Mouse (Mus musculus): ENCODE data around the gene Inpp5d. TPM values are rescaled to one million over a fixed set of nuclear protein-coding genes. Genes with fewer than 3 reads are reported as not detected.
"Not testable (repeated sequence)": the region's sequence is repeated elsewhere in the genome, so short reads cannot be mapped to it uniquely, and the experiment has no call there.

The Inpp5d gene
- polyA plus RNA-seq, 1 experiment from 2014 or later = 3.2 TPM

- Histone ChIP-seq H3K36me3 (ENCODE audit: poor library complexity, severe bottlenecking) (no peaks in the 10 kb centered on the region), H3K27ac (no peak overlapping the region), H3K4me2 (no peak overlapping the region), H3K9ac (no peak overlapping the region), H3K27me3 (no peaks in the 10 kb centered on the region), H3K4me1 (no peaks in the 10 kb centered on the region), H3K9me3 (replicated peaks) (peaks cover 5% of the 10 kb centered on the region; the same call in 1 of the 2 replicates), H3K4me3 (no peak overlapping the region)
- WGBS = 78% methylated on average over 2 of the region's 2 CpGs
- ATAC-seq = no peak
Observed at GRCm38 (mm10) chr1:87663992-87664391, 43.9 kb downstream of the Inpp5d start.

GRCm38 (mm10) chr1:87667006-87667405 is 46.9 kb downstream of the Inpp5d start:
- peaks cover 5% of the 10 kb centered on the region; the same call in 1 of the 2 replicates for H3K9me3 ChIP-seq (replicated peaks)
- ATAC-seq = no peak

GRCm38 (mm10) chr1:87668300-87668699 is 48.2 kb downstream of the Inpp5d start:
- H3K4me2 ChIP-seq = no peak overlapping the region
- WGBS = 91% methylated on average over 7 of the region's 7 CpGs
- H3K27ac ChIP-seq = no peak overlapping the region
- no peaks in the 10 kb centered on the region for H3K36me3 ChIP-seq (ENCODE audit: poor library complexity, severe bottlenecking)
- H3K9ac ChIP-seq = no peak overlapping the region
- no peak overlapping the region for H3K4me3 ChIP-seq
- no peak for ATAC-seq
- no peaks in the 10 kb centered on the region for H3K27me3 ChIP-seq
- no peaks in the 10 kb centered on the region for H3K4me1 ChIP-seq
- H3K9me3 ChIP-seq (replicated peaks) = no peaks in the 10 kb centered on the region

More at GRCm38 (mm10) chr1:87667006-87667405, 46.9 kb downstream of the Inpp5d start:
- Histone ChIP-seq H3K4me3 (no peak overlapping the region), H3K4me2 (no peak overlapping the region), H3K27ac (no peak overlapping the region), H3K36me3 (ENCODE audit: poor library complexity, severe bottlenecking) (no peaks in the 10 kb centered on the region), H3K4me1 (no peaks in the 10 kb centered on the region), H3K9ac (no peak overlapping the region), H3K27me3 (no peaks in the 10 kb centered on the region)
- WGBS = 63% methylated on average over 1 of the region's 1 CpGs

- Histone ChIP-seq H3K36me3 (ENCODE audit: poor library complexity, severe bottlenecking) (no peaks in the 10 kb centered on the region), H3K9ac (no peak overlapping the region), H3K27me3 (no peaks in the 10 kb centered on the region), H3K27ac (no peak overlapping the region), H3K4me2 (no peak overlapping the region), H3K4me3 (no peak overlapping the region), H3K4me1 (no peaks in the 10 kb centered on the region), H3K9me3 (replicated peaks) (no peaks in the 10 kb centered on the region)
- ATAC-seq = no peak
- 68% methylated on average over 4 of the region's 4 CpGs for WGBS
Observed at GRCm38 (mm10) chr1:87671483-87671882, 51.4 kb downstream of the Inpp5d start.

GRCm38 (mm10) chr1:87673822-87674604 is 53.9 kb downstream of the Inpp5d start:
- H3K27ac ChIP-seq = no peak overlapping the region
- 80% methylated on average over 9 of the region's 9 CpGs for WGBS
- H3K9ac ChIP-seq = no peak overlapping the region
- ATAC-seq = no peak
- H3K27me3 ChIP-seq = no peaks in the 10 kb centered on the region
- H3K9me3 ChIP-seq (replicated peaks) = no peaks in the 10 kb centered on the region
- no peaks in the 10 kb centered on the region for H3K4me1 ChIP-seq
- H3K36me3 ChIP-seq (ENCODE audit: poor library complexity, severe bottlenecking) = no peaks in the 10 kb centered on the region
- no peak overlapping the region for H3K4me2 ChIP-seq
- no peak overlapping the region for H3K4me3 ChIP-seq

GRCm38 (mm10) chr1:87676006-87676405 is 55.9 kb downstream of the Inpp5d start:
- no peak for ATAC-seq
- WGBS = 83% methylated on average over 6 of the region's 6 CpGs
- H3K36me3 ChIP-seq (ENCODE audit: poor library complexity, severe bottlenecking) = no peaks in the 10 kb centered on the region
- no peak overlapping the region for H3K4me3 ChIP-seq
- no peak overlapping the region for H3K27ac ChIP-seq
- no peak overlapping the region for H3K4me2 ChIP-seq
- no peak overlapping the region for H3K9ac ChIP-seq
- H3K4me1 ChIP-seq = no peaks in the 10 kb centered on the region
- no peaks in the 10 kb centered on the region for H3K9me3 ChIP-seq (replicated peaks)
- H3K27me3 ChIP-seq = no peaks in the 10 kb centered on the region

- H3K4me1 ChIP-seq = no peaks in the 10 kb centered on the region
- H3K4me3 ChIP-seq = no peak overlapping the region
- H3K36me3 ChIP-seq (ENCODE audit: poor library complexity, severe bottlenecking) = no peaks in the 10 kb centered on the region
- no peak for ATAC-seq
- no peaks in the 10 kb centered on the region for H3K27me3 ChIP-seq
- 84% methylated on average over 5 of the region's 5 CpGs for whole genome bisulfite sequencing
- H3K9me3 ChIP-seq (replicated peaks) = peaks cover 5% of the 10 kb centered on the region; the same call in 1 of the 2 replicates
- H3K27ac ChIP-seq = no peak overlapping the region
- no peak overlapping the region for H3K4me2 ChIP-seq
- no peak overlapping the region for H3K9ac ChIP-seq
Observed at GRCm38 (mm10) chr1:87679089-87679488, 59.0 kb downstream of the Inpp5d start.

GRCm38 (mm10) chr1:87680950-87681349 is 60.8 kb downstream of the Inpp5d start:
- no peak for ATAC-seq
- Histone ChIP-seq H3K36me3 (ENCODE audit: poor library complexity, severe bottlenecking) (no peaks in the 10 kb centered on the region), H3K27me3 (no peaks in the 10 kb centered on the region), H3K27ac (no peak overlapping the region), H3K4me2 (no peak overlapping the region), H3K9me3 (replicated peaks) (peaks cover 7% of the 10 kb centered on the region; the same call in 1 of the 2 replicates), H3K4me3 (no peak overlapping the region), H3K9ac (no peak overlapping the region), H3K4me1 (no peaks in the 10 kb centered on the region)
- WGBS = 93% methylated on average over 4 of the region's 4 CpGs

- H3K9ac ChIP-seq; H3K4me1 ChIP-seq; H3K4me3 ChIP-seq; H3K27me3 ChIP-seq; H3K9me3 ChIP-seq (replicated peaks); H3K36me3 ChIP-seq (ENCODE audit: poor library complexity, severe bottlenecking); ATAC-seq; H3K4me2 ChIP-seq; H3K27ac ChIP-seq: not testable (repeated sequence)
- 81% methylated on average over 7 of the region's 7 CpGs for whole genome bisulfite sequencing
Observed at GRCm38 (mm10) chr1:87682473-87682872, 62.4 kb downstream of the Inpp5d start.

- H3K9me3 ChIP-seq (replicated peaks) = peaks cover 7% of the 10 kb centered on the region; the same call in 1 of the 2 replicates
- no peak overlapping the region for H3K27ac ChIP-seq
- no peaks in the 10 kb centered on the region for H3K27me3 ChIP-seq
- no peak overlapping the region for H3K4me3 ChIP-seq
- no peak for ATAC-seq
- no peaks in the 10 kb centered on the region for H3K4me1 ChIP-seq
- H3K9ac ChIP-seq = no peak overlapping the region
- 89% methylated on average over 5 of the region's 5 CpGs for WGBS
- no peaks in the 10 kb centered on the region for H3K36me3 ChIP-seq (ENCODE audit: poor library complexity, severe bottlenecking)
- H3K4me2 ChIP-seq = no peak overlapping the region
Observed at GRCm38 (mm10) chr1:87684071-87684470, 64.0 kb downstream of the Inpp5d start.

- no peak overlapping the region for H3K4me2 ChIP-seq
- no peak overlapping the region for H3K27ac ChIP-seq
- peaks cover 7% of the 10 kb centered on the region; the same call in 1 of the 2 replicates for H3K9me3 ChIP-seq (replicated peaks)
- no peaks in the 10 kb centered on the region for H3K4me1 ChIP-seq
- no peak for ATAC-seq
- H3K27me3 ChIP-seq = no peaks in the 10 kb centered on the region
- H3K36me3 ChIP-seq (ENCODE audit: poor library complexity, severe bottlenecking) = no peaks in the 10 kb centered on the region
- no peak overlapping the region for H3K4me3 ChIP-seq
- H3K9ac ChIP-seq = no peak overlapping the region
- 82% methylated on average over 3 of the region's 3 CpGs for WGBS
Observed at GRCm38 (mm10) chr1:87684791-87685190, 64.7 kb downstream of the Inpp5d start.

GRCm38 (mm10) chr1:87686351-87686750 is 66.2 kb downstream of the Inpp5d start:
- ATAC-seq = no peak
- WGBS = 78% methylated on average over 4 of the region's 4 CpGs

More at GRCm38 (mm10) chr1:87686351-87686750, 66.2 kb downstream of the Inpp5d start:
- no peaks in the 10 kb centered on the region for H3K36me3 ChIP-seq (ENCODE audit: poor library complexity, severe bottlenecking)
- H3K9ac ChIP-seq = no peak overlapping the region
- H3K4me2 ChIP-seq = no peak overlapping the region
- H3K9me3 ChIP-seq (replicated peaks) = peaks cover 7% of the 10 kb centered on the region; the same call in 1 of the 2 replicates
- no peak overlapping the region for H3K4me3 ChIP-seq
- no peaks in the 10 kb centered on the region for H3K4me1 ChIP-seq
- no peak overlapping the region for H3K27ac ChIP-seq
- no peaks in the 10 kb centered on the region for H3K27me3 ChIP-seq
